Mouse (Mus musculus): ENCODE results near the gene Tgm6. TPM values are rescaled to one million over a fixed set of nuclear protein-coding genes. Genes with fewer than 3 reads are reported as not detected.

Gene Tgm6
- polyA plus RNA-seq, 1 experiment from 2014 or later, result not detected

GRCm38 (mm10) chr2:130155171-130155570 is 43.0 kb downstream of the Tgm6 start:
- no peak for ATAC-seq (ENCODE audit: low FRiP score, low read depth)
- H3K36me3 ChIP-seq, result no peaks in the 10 kb centered on the region
- H3K27me3 ChIP-seq (replicated peaks), result no peaks in the 10 kb centered on the region
- no peak overlapping the region for H3K27ac ChIP-seq
- 0 out of 2 replicates have a peak, but pooled peaks cover 3% of the 10 kb centered on the region for H3K4me1 ChIP-seq
- H3K4me3 ChIP-seq, result no peak overlapping the region
- no peaks in the 10 kb centered on the region for H3K9me3 ChIP-seq
- no peak overlapping the region for H3K4me2 ChIP-seq (replicated peaks)
- WGBS, result 85% methylated on average over 3 of the region's 3 CpGs
- no peak overlapping the region for H3K9ac ChIP-seq

GRCm38 (mm10) chr2:130155851-130156250 is 43.6 kb downstream of the Tgm6 start:
- Histone ChIP-seq H3K27ac (no peak overlapping the region), H3K4me2 (replicated peaks) (no peak overlapping the region), H3K9ac (no peak overlapping the region), H3K9me3 (no peaks in the 10 kb centered on the region), H3K4me1 (0 out of 2 replicates have a peak, but pooled peaks cover 3% of the 10 kb centered on the region), H3K36me3 (no peaks in the 10 kb centered on the region), H3K27me3 (replicated peaks) (no peaks in the 10 kb centered on the region), H3K4me3 (no peak overlapping the region)
- ATAC-seq (ENCODE audit: low FRiP score, low read depth), result no peak

- 58% methylated on average over 14 of the region's 14 CpGs for WGBS
- Histone ChIP-seq H3K9me3 (no peaks in the 10 kb centered on the region), H3K27me3 (replicated peaks) (no peaks in the 10 kb centered on the region), H3K27ac (no peak overlapping the region), H3K4me1 (0 out of 2 replicates have a peak, but pooled peaks cover 3% of the 10 kb centered on the region), H3K4me3 (no peak overlapping the region), H3K36me3 (no peaks in the 10 kb centered on the region), H3K9ac (no peak overlapping the region), H3K4me2 (replicated peaks) (no peak overlapping the region)
- ATAC-seq (ENCODE audit: low FRiP score, low read depth), result no peak
Measured at GRCm38 (mm10) chr2:130157231-130158087, 45.2 kb downstream of the Tgm6 start.

- Histone ChIP-seq H3K4me3 (no peak overlapping the region), H3K9ac (no peak overlapping the region), H3K27me3 (replicated peaks) (no peaks in the 10 kb centered on the region), H3K4me2 (replicated peaks) (no peak overlapping the region), H3K27ac (no peak overlapping the region), H3K4me1 (0 out of 2 replicates have a peak, but pooled peaks cover 3% of the 10 kb centered on the region), H3K36me3 (no peaks in the 10 kb centered on the region), H3K9me3 (no peaks in the 10 kb centered on the region)
- 58% methylated on average over 4 of the region's 4 CpGs for WGBS
- ATAC-seq (ENCODE audit: low FRiP score, low read depth), result no peak
Measured at GRCm38 (mm10) chr2:130158088-130158437, 45.8 kb downstream of the Tgm6 start.

GRCm38 (mm10) chr2:130162701-130163100 is 50.5 kb downstream of the Tgm6 start:
- Histone ChIP-seq H3K27me3 (replicated peaks) (no peaks in the 10 kb centered on the region), H3K4me3 (no peak overlapping the region), H3K9ac (no peak overlapping the region), H3K36me3 (0 out of 2 replicates have a peak, but pooled peaks cover 4% of the 10 kb centered on the region), H3K4me2 (replicated peaks) (no peak overlapping the region), H3K4me1 (0 out of 2 replicates have a peak, but pooled peaks cover 3% of the 10 kb centered on the region), H3K27ac (no peak overlapping the region), H3K9me3 (no peaks in the 10 kb centered on the region)
- ATAC-seq (ENCODE audit: low FRiP score, low read depth), result no peak
- 86% methylated on average over 5 of the region's 5 CpGs for WGBS

- WGBS, result 61% methylated on average over 9 of the region's 9 CpGs
- Histone ChIP-seq H3K4me3 (no peak overlapping the region), H3K9me3 (no peaks in the 10 kb centered on the region), H3K4me1 (no peaks in the 10 kb centered on the region), H3K36me3 (peaks cover 32% of the 10 kb centered on the region), H3K27ac (no peak overlapping the region), H3K27me3 (replicated peaks) (no peaks in the 10 kb centered on the region), H3K9ac (no peak overlapping the region), H3K4me2 (replicated peaks) (no peak overlapping the region)
- 0 out of 2 replicates have a peak, but pooled peaks have one; percentile 41 for ATAC-seq (ENCODE audit: low FRiP score, low read depth)
Measured at GRCm38 (mm10) chr2:130166311-130167214, 54.3 kb downstream of the Tgm6 start.

GRCm38 (mm10) chr2:130167861-130168260 is 55.6 kb downstream of the Tgm6 start:
- Histone ChIP-seq H3K4me1 (no peaks in the 10 kb centered on the region), H3K27ac (no peak overlapping the region), H3K4me3 (no peak overlapping the region), H3K27me3 (replicated peaks) (no peaks in the 10 kb centered on the region), H3K9ac (no peak overlapping the region), H3K4me2 (replicated peaks) (no peak overlapping the region), H3K36me3 (peaks cover 45% of the 10 kb centered on the region), H3K9me3 (no peaks in the 10 kb centered on the region)
- ATAC-seq (ENCODE audit: low FRiP score, low read depth), result no peak
- 59% methylated on average over 3 of the region's 3 CpGs for WGBS

DNA sequence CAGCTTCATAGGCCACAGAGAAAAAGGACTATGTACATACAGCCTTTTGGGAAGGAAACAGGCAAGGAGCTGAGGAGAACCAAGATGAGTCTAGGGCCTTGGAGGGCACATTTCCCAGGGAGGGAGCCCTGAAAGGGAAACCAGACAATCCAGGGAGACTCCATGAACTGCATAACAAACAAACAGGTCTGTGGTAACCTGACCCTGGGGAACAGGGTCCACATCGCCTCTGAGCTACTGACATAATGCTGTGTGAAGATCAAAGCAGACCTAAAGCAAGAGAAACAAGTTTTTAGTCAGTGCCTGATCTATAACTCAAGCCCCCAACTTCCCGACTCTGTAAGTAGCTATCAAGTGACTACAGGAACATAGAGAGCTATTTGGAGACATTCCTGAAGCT is 59.5 kb downstream of the Tgm6 start:
- H3K27ac ChIP-seq, result no peak overlapping the region
- no peak overlapping the region for H3K4me3 ChIP-seq
- peaks cover 72% of the 10 kb centered on the region for H3K36me3 ChIP-seq
- H3K27me3 ChIP-seq (replicated peaks), result no peaks in the 10 kb centered on the region
- H3K9ac ChIP-seq, result no peak overlapping the region
- H3K4me1 ChIP-seq, result peaks cover 2% of the 10 kb centered on the region; the same call in 1 of the 2 replicates
- WGBS, result 80% methylated on average over 2 of the region's 2 CpGs
- no peak for ATAC-seq (ENCODE audit: low FRiP score, low read depth)
- H3K4me2 ChIP-seq (replicated peaks), result no peak overlapping the region
- no peaks in the 10 kb centered on the region for H3K9me3 ChIP-seq

DNA sequence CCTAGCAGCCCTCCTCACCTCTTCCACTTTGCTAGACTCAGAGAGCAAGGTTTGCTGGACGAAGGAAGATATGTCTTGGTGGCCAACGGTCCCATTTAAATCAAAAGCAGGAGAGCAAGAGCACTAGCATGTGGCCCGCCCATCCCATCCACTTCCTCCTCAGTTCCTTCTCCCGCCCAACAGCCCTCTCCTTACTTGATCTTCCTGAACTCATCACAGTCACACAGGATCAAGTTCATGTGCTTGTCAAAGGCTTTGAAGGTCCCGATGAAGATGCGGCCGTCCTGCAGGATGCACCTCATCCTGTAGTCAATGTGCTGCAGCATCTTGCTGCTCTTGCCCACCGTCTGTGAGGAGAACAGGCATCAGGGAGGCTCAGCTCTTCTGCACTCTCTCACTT is 64.6 kb downstream of the Tgm6 start:
- WGBS, result 87% methylated on average over 8 of the region's 8 CpGs
- Histone ChIP-seq H3K9ac (0 out of 2 replicates have a peak overlapping the region, but pooled peaks have one; percentile 18), H3K27ac (no peak overlapping the region), H3K4me3 (no peak overlapping the region; the same call in 1 of the 2 replicates), H3K9me3 (no peaks in the 10 kb centered on the region), H3K4me1 (peaks cover 17% of the 10 kb centered on the region), H3K36me3 (peaks cover 46% of the 10 kb centered on the region), H3K4me2 (replicated peaks) (peak overlapping the region; percentile 74), H3K27me3 (replicated peaks) (no peaks in the 10 kb centered on the region)
- ATAC-seq (ENCODE audit: low FRiP score, low read depth), result no peak

DNA sequence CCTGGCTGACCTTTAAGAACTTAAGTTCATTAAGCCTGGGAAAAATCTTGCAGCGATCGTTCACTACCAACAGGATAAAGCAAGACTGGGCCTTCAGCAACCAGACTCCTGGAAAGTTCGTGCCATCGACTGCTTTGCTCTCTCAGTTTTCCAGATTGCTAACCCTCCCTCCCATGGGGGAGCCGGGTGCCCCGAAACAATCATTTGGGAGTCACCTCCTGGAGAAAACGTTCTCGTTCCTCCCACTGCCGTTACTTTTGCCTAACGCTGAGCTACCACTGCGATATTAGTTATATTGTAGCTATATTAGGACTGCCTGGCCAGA is 66.1 kb downstream of the Tgm6 start:
- no peak; the same call in 1 of the 2 replicates for ATAC-seq (ENCODE audit: low FRiP score, low read depth)
- no peaks in the 10 kb centered on the region for H3K27me3 ChIP-seq (replicated peaks)
- H3K9me3 ChIP-seq, result no peaks in the 10 kb centered on the region
- peak overlapping the region; percentile 98 for H3K9ac ChIP-seq
- peaks cover 17% of the 10 kb centered on the region for H3K4me1 ChIP-seq
- peak overlapping the region; percentile 99 for H3K4me3 ChIP-seq
- 2% methylated on average over 11 of the region's 11 CpGs for WGBS
- H3K36me3 ChIP-seq, result peaks cover 31% of the 10 kb centered on the region
- H3K4me2 ChIP-seq (replicated peaks), result peak overlapping the region; percentile 74
- H3K27ac ChIP-seq, result no peak overlapping the region

GRCm38 (mm10) chr2:130178706-130179506 is 66.7 kb downstream of the Tgm6 start, which contains the start of gene Snrpb:
Snrpb (minus strand) TSS chr2:130179403.
- Histone ChIP-seq H3K4me3 (peak within 1 kb of the TSS; percentile 99), H3K36me3 (peaks cover 25% of the 10 kb centered on the region), H3K9me3 (no peaks in the 10 kb centered on the region), H3K4me1 (peaks cover 17% of the 10 kb centered on the region), H3K4me2 (replicated peaks) (peak within 1 kb of the TSS; percentile 74), H3K27ac (peak within 1 kb of the TSS; percentile 94), H3K27me3 (replicated peaks) (no peaks in the 10 kb centered on the region), H3K9ac (peak within 1 kb of the TSS; percentile 98)
- under 1% methylated on average over 81 of the region's 81 CpGs for WGBS
- peak; percentile 95 for ATAC-seq (ENCODE audit: low FRiP score, low read depth)

All from neural tube, embryonic 12.5 days (tissue).